Mouse (Mus musculus) kidney, adult 2 months (tissue): ENCODE data around the gene Neurl4.

Experiments used
- CTCF ChIP-seq: fragments of 200-500 bp; conservative IDR thresholded peaks from 2 replicates; pipeline ENCODE4 v1.5.1; 2011; ENCODE audit warnings: low read depth, mild to moderate bottlenecking, control low read depth, low read length, moderate library complexity, mixed read lengths; ENCODE audit not compliant: insufficient read depth, insufficient read length
- POLR2A ChIP-seq: fragments of 200-500 bp; IDR thresholded peaks from one replicate; pipeline ENCODE4 v1.6.1; 2011; ENCODE audit warnings: low read depth, low read length, control low read depth

DNA sequence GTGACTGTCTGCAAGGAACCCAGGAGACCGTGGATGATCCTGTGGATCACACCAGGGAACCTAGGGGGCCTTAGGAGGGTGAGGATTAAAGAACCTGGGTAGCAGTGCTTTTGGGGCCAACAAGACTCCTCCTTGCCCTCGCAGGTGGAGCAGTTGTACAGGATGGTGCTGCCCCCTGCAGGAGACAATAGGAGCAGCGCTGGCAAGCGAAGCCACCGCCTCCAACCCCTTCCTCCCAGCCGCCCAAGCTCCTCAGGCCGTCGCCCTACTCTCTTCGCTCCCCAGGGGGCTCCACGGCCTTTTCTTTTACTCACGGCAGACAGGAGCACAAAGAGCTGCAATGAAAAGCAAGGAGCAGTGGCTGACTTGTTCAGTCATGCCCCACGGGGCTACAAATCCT, 24.0 kb upstream of the Neurl4 start:
- no peak for TF ChIP-seq POLR2A
- TF ChIP-seq CTCF: peak; percentile 90
